Mouse (Mus musculus): ENCODE measurements around the gene Rrp36. TPM values are rescaled to one million over a fixed set of nuclear protein-coding genes. Genes with fewer than 3 reads are reported as not detected.

Rrp36 gene
- polyA plus RNA-seq, 1 experiment from 2014 or later: 53.0 TPM

DNA sequence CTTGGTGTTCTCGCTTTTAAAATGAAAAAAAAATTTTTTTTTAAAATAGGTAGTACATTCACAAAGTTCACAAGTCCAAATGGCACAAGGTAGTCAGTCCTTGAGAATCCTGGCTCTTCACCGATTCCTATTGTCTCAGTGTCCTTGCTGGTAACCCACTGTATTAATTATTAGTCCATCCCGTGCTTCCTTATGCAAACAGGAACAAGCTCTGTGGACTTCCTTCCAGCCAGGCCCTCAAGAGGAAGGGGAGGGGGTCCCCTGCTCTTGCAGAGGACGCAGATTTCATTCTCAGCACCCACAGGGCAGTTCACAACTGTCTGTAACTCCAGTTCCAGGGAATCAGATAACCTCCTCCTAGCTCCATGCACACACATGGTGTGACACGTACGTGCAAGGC lies 18.1 kb downstream of the Rrp36 start:
- peaks cover 81% of the 10 kb centered on the region for H3K36me3 ChIP-seq
- H3K27me3 ChIP-seq: no peaks in the 10 kb centered on the region
- ATAC-seq (ENCODE audit: low FRiP score, low read depth): no peak
- 84% methylated on average over 6 of the region's 6 CpGs for WGBS
- no peak overlapping the region for H3K9ac ChIP-seq
- H3K27ac ChIP-seq (replicated peaks): no peak overlapping the region
- H3K4me2 ChIP-seq: no peak overlapping the region
- no peaks in the 10 kb centered on the region for H3K9me3 ChIP-seq
- peaks cover 23% of the 10 kb centered on the region for H3K4me1 ChIP-seq (replicated peaks)
- H3K4me3 ChIP-seq: no peak overlapping the region

DNA sequence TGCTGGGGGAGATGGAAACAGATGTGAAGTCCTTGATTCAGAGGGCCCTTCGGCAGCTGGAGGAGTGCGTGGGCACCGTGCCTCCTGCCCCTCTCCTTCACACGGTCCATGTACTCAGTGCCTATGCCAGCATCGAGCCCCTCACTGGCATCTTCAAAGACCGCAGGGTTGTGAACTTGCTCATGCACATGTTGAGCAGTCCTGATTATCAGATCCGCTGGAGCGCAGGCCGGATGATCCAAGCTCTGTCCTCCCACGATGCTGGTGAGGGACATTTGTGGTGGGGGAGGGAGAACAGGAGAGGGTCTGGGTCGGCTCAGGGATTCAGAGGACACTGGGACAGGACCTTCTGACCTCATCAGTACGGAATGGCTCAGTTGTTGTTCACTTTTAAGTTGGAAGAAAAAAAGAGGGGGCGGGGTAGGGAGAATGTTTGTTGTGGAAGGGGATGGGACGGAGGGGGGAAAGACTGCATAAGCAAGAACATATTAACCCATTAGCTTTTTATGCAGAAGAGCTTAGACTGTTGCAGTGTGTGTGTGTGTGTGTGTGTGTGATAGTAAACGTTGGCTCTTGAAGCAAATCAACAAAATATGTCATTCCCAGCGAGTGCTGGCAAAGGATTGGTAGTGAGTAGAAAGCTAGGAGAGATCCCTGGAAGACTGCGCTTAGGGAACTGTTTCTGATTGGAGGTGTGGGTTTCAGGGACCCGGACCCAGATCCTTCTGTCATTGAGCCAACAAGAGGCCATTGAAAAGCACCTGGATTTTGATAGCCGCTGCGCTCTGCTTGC lies 22.2 kb downstream of the Rrp36 start:
- ATAC-seq (ENCODE audit: low FRiP score, low read depth): no peak
- H3K4me1 ChIP-seq (replicated peaks): peaks cover 37% of the 10 kb centered on the region

DNA sequence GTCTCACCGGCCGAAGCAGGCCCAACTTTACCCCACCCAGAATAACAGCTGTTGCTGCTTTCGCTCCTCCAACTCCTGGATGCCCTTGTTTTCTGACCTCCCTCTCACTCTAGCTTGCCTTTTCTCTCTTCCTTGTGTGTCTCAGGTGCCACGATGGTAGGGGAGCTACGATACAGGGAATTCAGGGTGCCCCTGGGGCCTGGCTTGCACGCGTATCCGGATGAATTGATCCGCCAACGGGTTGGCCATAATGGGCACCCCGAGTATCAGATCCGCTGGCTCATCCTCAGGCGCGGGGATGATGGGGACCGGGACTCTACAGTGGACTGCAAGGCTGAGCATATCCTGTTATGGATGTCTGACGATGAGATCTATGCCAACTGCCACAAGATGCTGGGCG lies 22.9 kb downstream of the Rrp36 start:
- Histone ChIP-seq H3K27me3 (no peaks in the 10 kb centered on the region), H3K9me3 (no peaks in the 10 kb centered on the region), H3K4me2 (peak overlapping the region; percentile 90), H3K36me3 (peaks cover 40% of the 10 kb centered on the region), H3K9ac (peak overlapping the region; percentile 86), H3K27ac (replicated peaks) (peak overlapping the region; percentile 95), H3K4me1 (replicated peaks) (peaks cover 42% of the 10 kb centered on the region), H3K4me3 (peak overlapping the region; percentile 57)
- no peak for ATAC-seq (ENCODE audit: low FRiP score, low read depth)
- 71% methylated on average over 17 of the region's 17 CpGs for WGBS

More for the DNA sequence above, 22.2 kb downstream of the Rrp36 start:
- Histone ChIP-seq H3K36me3 (peaks cover 46% of the 10 kb centered on the region), H3K4me2 (peak overlapping the region; percentile 90), H3K27me3 (no peaks in the 10 kb centered on the region), H3K27ac (replicated peaks) (no peak overlapping the region), H3K4me3 (peak overlapping the region; percentile 57), H3K9ac (peak overlapping the region; percentile 86), H3K9me3 (no peaks in the 10 kb centered on the region)
- WGBS: 72% methylated on average over 20 of the region's 20 CpGs

GRCm38 (mm10) chr17:46650232-46651031 lies 23.7 kb downstream of the Rrp36 start, which contains the start of gene Cul7:
Gene Cul7 (plus strand): TSS chr17:46650337.
- under 1% methylated on average over 49 of the region's 58 CpGs for WGBS
- peaks cover 44% of the 10 kb centered on the region for H3K4me1 ChIP-seq (replicated peaks)
- H3K4me2 ChIP-seq: peak within 1 kb of the TSS; percentile 90
- no peaks in the 10 kb centered on the region for H3K9me3 ChIP-seq
- peaks cover 31% of the 10 kb centered on the region for H3K36me3 ChIP-seq
- no peaks in the 10 kb centered on the region for H3K27me3 ChIP-seq
- ATAC-seq (ENCODE audit: low FRiP score, low read depth): peak; percentile 95
- H3K27ac ChIP-seq (replicated peaks): peak within 1 kb of the TSS; percentile 95
- peak within 1 kb of the TSS; percentile 86 for H3K9ac ChIP-seq
- peak within 1 kb of the TSS; percentile 57 for H3K4me3 ChIP-seq

GRCm38 (mm10) chr17:46649811-46650210 lies 24.3 kb downstream of the Rrp36 start:
- Histone ChIP-seq H3K9ac (peak overlapping the region; percentile 86), H3K27ac (replicated peaks) (peak overlapping the region; percentile 95), H3K4me3 (peak overlapping the region; percentile 57), H3K36me3 (peaks cover 29% of the 10 kb centered on the region), H3K27me3 (no peaks in the 10 kb centered on the region), H3K4me1 (replicated peaks) (peaks cover 50% of the 10 kb centered on the region), H3K9me3 (no peaks in the 10 kb centered on the region), H3K4me2 (peak overlapping the region; percentile 90)
- 31% methylated on average over 15 of the region's 15 CpGs for WGBS
- no peak for ATAC-seq (ENCODE audit: low FRiP score, low read depth)

DNA sequence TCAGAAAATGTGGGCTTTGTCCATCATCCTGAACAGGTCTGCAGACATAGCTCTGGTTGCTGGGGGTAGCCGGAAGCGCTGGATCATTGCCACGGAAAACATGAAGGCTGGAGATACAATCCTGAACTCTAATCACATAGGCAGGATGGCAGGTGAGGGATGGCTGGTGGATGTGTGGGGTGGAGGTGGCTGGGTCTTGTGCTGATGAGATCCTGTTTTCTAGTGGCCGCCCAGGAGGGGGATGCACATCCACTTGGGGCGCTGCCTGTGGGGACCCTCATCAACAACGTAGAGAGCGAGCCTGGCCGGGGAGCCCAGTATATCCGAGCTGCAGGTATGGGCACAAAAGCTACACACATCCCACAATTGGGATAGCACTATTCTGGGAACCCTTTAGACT lies 25.7 kb downstream of the Rrp36 start:
- Histone ChIP-seq H3K27ac (replicated peaks) (no peak overlapping the region), H3K4me3 (no peak overlapping the region), H3K9me3 (no peaks in the 10 kb centered on the region), H3K4me2 (no peak overlapping the region), H3K36me3 (peaks cover 15% of the 10 kb centered on the region), H3K27me3 (no peaks in the 10 kb centered on the region), H3K9ac (no peak overlapping the region), H3K4me1 (replicated peaks) (peaks cover 58% of the 10 kb centered on the region)
- ATAC-seq (ENCODE audit: low FRiP score, low read depth): no peak
- 93% methylated on average over 9 of the region's 9 CpGs for WGBS

DNA sequence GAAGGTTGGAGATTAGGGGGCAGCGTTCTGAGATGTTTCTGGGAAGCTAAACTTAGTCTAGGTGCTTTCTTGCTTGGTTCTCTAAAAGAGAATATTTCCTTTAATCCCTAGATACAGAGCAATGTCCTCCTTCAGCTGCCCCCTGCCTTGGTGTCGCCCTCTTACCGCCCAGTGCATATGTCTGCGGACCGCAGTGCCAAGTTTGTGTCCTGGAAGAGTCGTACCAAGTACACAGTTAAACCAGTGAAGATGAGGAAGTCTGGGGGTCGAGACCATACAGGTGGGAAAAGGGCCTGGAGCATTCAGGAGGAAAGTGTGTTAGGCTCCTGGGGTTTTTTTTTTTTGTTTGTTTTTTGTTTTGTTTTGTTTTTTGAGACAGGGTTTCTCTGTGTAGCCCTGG lies 26.9 kb downstream of the Rrp36 start:
- no peak for ATAC-seq (ENCODE audit: low FRiP score, low read depth)
- Histone ChIP-seq H3K9me3 (no peaks in the 10 kb centered on the region), H3K4me1 (replicated peaks) (peaks cover 48% of the 10 kb centered on the region), H3K27me3 (no peaks in the 10 kb centered on the region), H3K36me3 (0 out of 2 replicates have a peak, but pooled peaks cover 4% of the 10 kb centered on the region), H3K9ac (no peak overlapping the region), H3K4me3 (no peak overlapping the region), H3K4me2 (no peak overlapping the region), H3K27ac (replicated peaks) (no peak overlapping the region)
- WGBS: 93% methylated on average over 7 of the region's 7 CpGs

DNA sequence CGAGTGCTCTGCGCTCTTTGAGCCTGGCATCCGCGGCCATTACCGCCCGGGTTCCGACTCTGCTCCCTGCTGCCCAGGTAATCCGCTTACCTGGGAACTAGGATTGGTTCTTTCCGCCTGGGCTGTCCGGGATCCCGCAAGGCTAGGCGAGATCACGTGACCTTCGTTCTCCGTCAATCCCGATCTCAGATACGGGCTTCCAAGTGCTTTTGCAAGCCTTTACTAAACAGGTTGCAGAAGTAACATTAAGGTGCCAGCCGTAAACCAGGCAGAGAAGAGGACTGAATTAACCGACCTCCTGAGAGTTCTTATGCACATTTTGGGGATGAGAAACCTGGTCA lies 27.9 kb downstream of the Rrp36 start:
- Histone ChIP-seq H3K4me3 (peak overlapping the region; percentile 72), H3K9me3 (no peaks in the 10 kb centered on the region), H3K4me1 (replicated peaks) (peaks cover 38% of the 10 kb centered on the region), H3K27ac (replicated peaks) (peak overlapping the region; percentile 93), H3K4me2 (peak overlapping the region; percentile 72), H3K27me3 (no peaks in the 10 kb centered on the region), H3K36me3 (0 out of 2 replicates have a peak, but pooled peaks cover 4% of the 10 kb centered on the region), H3K9ac (peak overlapping the region; percentile 80)
- 0% methylated on average over 19 of the region's 19 CpGs for WGBS
- peak; percentile 23; the same call in 1 of the 2 replicates for ATAC-seq (ENCODE audit: low FRiP score, low read depth)

DNA sequence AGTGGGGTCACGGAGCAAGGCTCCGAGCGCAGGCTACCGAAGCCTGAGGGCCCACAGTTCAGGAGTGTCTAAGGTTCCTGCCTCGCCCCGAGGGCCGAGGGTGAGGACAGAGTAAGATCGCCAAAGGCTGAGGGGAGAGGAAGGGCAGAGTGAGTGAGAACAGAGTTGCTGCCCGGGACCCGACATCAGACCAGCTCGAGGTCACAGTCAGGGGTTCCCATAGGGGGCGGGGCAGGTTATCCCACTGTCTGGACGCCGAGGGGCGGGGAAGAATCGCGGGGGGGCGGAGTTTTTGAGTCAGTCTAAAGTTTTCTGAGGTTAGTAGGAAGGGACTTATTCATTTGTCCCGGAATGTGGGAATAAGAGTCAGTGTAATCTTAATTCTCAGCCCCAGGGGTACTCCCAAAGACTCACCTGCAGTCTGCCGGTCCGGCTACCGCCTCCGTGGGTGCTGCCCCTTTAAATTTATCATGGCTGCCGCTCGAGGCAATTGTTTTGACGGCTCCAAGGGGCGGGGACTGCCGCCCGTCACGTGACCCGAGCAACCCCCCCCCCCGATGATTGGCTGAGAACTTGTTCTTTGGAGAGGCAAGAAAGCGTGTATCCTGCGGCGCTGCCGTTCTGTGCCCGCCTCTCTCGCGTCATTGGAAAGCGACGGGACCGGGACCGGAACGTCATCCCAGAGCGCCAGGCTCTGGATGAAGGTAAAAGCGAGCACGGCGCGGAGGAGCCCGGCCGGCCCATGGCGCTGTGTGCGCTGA lies 28.4 kb downstream of the Rrp36 start, which contains the start of the genes Klc4 and Mrpl2:
TSS of gene Klc4 (minus strand) at position 462 of the 761 bp plus-strand sequence.
TSS of gene Mrpl2 (plus strand) at position 669 of the 761 bp plus-strand sequence.
- H3K36me3 ChIP-seq: peaks cover 7% of the 10 kb centered on the region; the same call in 1 of the 2 replicates
- no peaks in the 10 kb centered on the region for H3K27me3 ChIP-seq
- peak; percentile 71 for ATAC-seq (ENCODE audit: low FRiP score, low read depth)
- H3K4me1 ChIP-seq (replicated peaks): peaks cover 33% of the 10 kb centered on the region
- H3K9ac ChIP-seq: peak within 1 kb of the TSS; percentile 80
- under 1% methylated on average over 53 of the region's 53 CpGs for WGBS
- H3K4me2 ChIP-seq: peak within 1 kb of the TSS; percentile 80
- H3K9me3 ChIP-seq: no peaks in the 10 kb centered on the region
- H3K4me3 ChIP-seq: peak within 1 kb of the TSS; percentile 72
- peak within 1 kb of the TSS; percentile 93 for H3K27ac ChIP-seq (replicated peaks)

DNA sequence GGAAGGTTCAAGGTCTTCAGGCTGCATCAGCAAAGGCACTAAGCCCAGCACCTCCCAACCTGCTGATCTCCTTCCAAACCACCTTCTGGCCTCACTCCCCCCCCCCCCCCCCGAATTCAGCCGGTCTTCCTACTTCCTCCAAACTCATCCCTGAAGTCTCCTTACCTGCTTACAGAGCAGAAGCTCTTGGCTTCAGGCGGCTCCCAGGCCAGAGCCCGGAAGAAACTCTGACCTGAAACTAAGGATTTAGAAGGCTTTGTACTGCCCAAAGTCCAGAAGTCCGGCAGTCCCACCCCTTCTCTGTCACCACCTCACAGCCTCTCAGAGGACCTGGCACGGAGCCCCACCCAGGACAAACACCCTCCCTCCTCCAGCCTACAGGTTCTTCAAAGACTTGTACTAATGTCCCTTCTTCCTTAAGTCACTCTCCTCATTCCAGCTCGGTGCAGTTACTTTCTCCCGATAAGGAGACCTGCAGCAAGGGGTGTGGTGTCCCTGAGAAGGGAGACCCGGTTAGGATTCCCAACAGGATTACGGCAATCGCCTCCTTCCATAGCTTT lies 29.2 kb downstream of the Rrp36 start:
- H3K4me1 ChIP-seq (replicated peaks): peaks cover 33% of the 10 kb centered on the region
- peak overlapping the region; percentile 47 for H3K27ac ChIP-seq (replicated peaks)
- H3K4me2 ChIP-seq: peak overlapping the region; percentile 80
- H3K4me3 ChIP-seq: peak overlapping the region; percentile 72
- H3K9me3 ChIP-seq: no peaks in the 10 kb centered on the region
- ATAC-seq (ENCODE audit: low FRiP score, low read depth): peak; percentile 13; the same call in 1 of the 2 replicates
- peaks cover 14% of the 10 kb centered on the region; the same call in 1 of the 2 replicates for H3K36me3 ChIP-seq
- WGBS: 11% methylated on average over 11 of the region's 11 CpGs
- peak overlapping the region; percentile 68 for H3K9ac ChIP-seq
- H3K27me3 ChIP-seq: no peaks in the 10 kb centered on the region

DNA sequence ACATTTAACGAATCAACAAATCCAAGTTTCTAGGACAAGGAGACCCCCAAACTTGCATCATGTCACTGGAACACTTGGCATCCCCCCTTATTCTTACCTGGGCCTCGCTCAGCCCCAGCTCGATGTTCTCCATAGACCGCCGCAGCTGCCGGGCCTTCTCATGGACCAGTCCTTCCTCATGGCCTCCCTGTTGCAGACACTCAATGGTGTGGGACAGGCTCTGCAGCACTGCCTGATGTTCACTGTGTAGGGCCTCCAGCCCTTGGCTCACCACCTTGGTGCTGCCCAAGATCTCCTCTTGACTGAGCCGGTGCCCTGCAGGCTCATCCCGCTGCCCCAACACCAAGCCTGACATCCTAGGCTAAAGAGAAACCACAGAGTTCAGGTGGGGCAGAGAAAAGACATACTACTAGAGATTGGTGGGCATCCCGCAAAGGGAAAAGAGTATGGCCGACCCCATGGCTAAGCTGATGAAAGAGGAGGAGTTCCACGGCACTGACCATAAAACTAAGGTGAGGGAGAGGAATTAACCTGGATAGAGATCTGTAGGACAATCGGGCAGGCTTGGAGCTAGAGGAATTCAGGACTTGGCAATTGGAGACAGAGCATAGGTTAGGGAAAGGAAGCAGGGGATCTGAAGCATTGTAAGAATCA lies 29.9 kb downstream of the Rrp36 start:
- Histone ChIP-seq H3K27me3 (no peaks in the 10 kb centered on the region), H3K36me3 (peaks cover 20% of the 10 kb centered on the region; the same call in 1 of the 2 replicates), H3K27ac (replicated peaks) (no peak overlapping the region), H3K4me3 (peak overlapping the region; percentile 72), H3K9me3 (no peaks in the 10 kb centered on the region), H3K4me2 (peak overlapping the region; percentile 80), H3K9ac (peak overlapping the region; percentile 68), H3K4me1 (replicated peaks) (peaks cover 26% of the 10 kb centered on the region)
- ATAC-seq (ENCODE audit: low FRiP score, low read depth): no peak
- 92% methylated on average over 12 of the region's 12 CpGs for WGBS

All from hindbrain, embryonic 15.5 days (tissue).